Mouse (Mus musculus) liver, postnatal 0 days (tissue): ENCODE data around the gene Grid1. TPM values are rescaled to one million over a fixed set of nuclear protein-coding genes. Genes with fewer than 3 reads are reported as not detected.
A peak's percentile ranks its signal among the peaks of the same experiment; 100 is the strongest.

Experiments used
- ATAC-seq: fragments of 200-750 bp; cut with Nextera tagmentation; 2 replicates; pipeline ENCODE4 v1.8.0; 2017; ENCODE audit warnings: mild to moderate bottlenecking, moderate library complexity
- DNase-seq: peaks from one replicate; pipeline ENCODE4 v3.0.0-alpha.2; 2016
- H3K27ac ChIP-seq: fragments of 300-500 bp; sonication (generic); 2 replicates; pipeline ENCODE4 v1.5.1; 2014; ENCODE audit warnings: antibody characterized with exemption, moderate library complexity, mild to moderate bottlenecking, low read depth
- H3K27me3 ChIP-seq: fragments of 300-500 bp; sonication (generic); 2 replicates; pipeline ENCODE4 v1.6.1; 2014; ENCODE audit warnings: low read length, control low read depth, mixed read lengths; ENCODE audit not compliant: insufficient read depth
- H3K36me3 ChIP-seq: fragments of 300-500 bp; sonication (generic); replicated peaks from 2 replicates; pipeline ENCODE4 v1.6.1; 2014; ENCODE audit warnings: mild to moderate bottlenecking, control low read depth, low read length, moderate library complexity, mixed read lengths; ENCODE audit not compliant: insufficient read depth
- H3K4me1 ChIP-seq: fragments of 300-500 bp; sonication (generic); 2 replicates; pipeline ENCODE4 v1.6.1; 2014; ENCODE audit warnings: antibody characterized with exemption, mild to moderate bottlenecking, control low read depth; ENCODE audit not compliant: insufficient read depth
- H3K4me2 ChIP-seq: fragments of 300-500 bp; sonication (generic); 2 replicates; pipeline ENCODE4 v1.6.1; 2014; ENCODE audit warnings: low read depth, mild to moderate bottlenecking, low read length, moderate library complexity, mixed read lengths
- H3K4me3 ChIP-seq: fragments of 300-500 bp; sonication (generic); 2 replicates; pipeline ENCODE4 v1.5.1; 2014; ENCODE audit warnings: low read depth, low read length
- H3K9ac ChIP-seq: fragments of 300-500 bp; sonication (generic); replicated peaks from 2 replicates; pipeline ENCODE4 v1.6.1; 2014; ENCODE audit warnings: mild to moderate bottlenecking, moderate library complexity
- H3K9me3 ChIP-seq: fragments of 300-500 bp; sonication (generic); 2 replicates; pipeline ENCODE4 v1.6.1; 2016; ENCODE audit warnings: mild to moderate bottlenecking, control low read depth, low read length, mixed read lengths
- CTCF ChIP-seq: sonication (generic); IDR thresholded peaks from 2 replicates; pipeline ENCODE4 v1.5.1; 2016; ENCODE audit warnings: antibody characterized with exemption, low read depth
- EP300 ChIP-seq: IDR thresholded peaks from 2 replicates; pipeline ENCODE4 v1.6.1; 2016; ENCODE audit warnings: antibody characterized with exemption, low read depth, mild to moderate bottlenecking
- WGBS: fragments of 180-500 bp; shearing (Covaris S2); extraction: QIAGEN DNeasy Blood & Tissue Kit; methylation state at CpG from one replicate; pipeline ENCODE4 v1.1.7; 2014; ENCODE audit not compliant: insufficient replicate concordance; 5-methylcytosine and 5-hydroxymethylcytosine counted together
- microRNA counts: library from miRNA; unstranded; fragments of <30 nt; microRNA quantifications from one replicate; lab custom pipeline; 2015
- microRNA-seq: library from miRNA; unstranded; fragments of <30 nt; microRNA quantifications from one replicate; pipeline ENCODE4, GENCODE M21; 2016
- polyA plus RNA-seq: library from polyadenylated mRNA; unstranded; fragments of >200 nt; fragmentation: Nextera tagmentation; extraction: Ambion mirVana; gene quantifications from 2 replicates; pipeline ENCODE4 v1.2.1, GENCODE M21; 2015

The Grid1 gene
- polyA plus RNA-seq, 1 experiment from 2014 or later = not detected

DNA sequence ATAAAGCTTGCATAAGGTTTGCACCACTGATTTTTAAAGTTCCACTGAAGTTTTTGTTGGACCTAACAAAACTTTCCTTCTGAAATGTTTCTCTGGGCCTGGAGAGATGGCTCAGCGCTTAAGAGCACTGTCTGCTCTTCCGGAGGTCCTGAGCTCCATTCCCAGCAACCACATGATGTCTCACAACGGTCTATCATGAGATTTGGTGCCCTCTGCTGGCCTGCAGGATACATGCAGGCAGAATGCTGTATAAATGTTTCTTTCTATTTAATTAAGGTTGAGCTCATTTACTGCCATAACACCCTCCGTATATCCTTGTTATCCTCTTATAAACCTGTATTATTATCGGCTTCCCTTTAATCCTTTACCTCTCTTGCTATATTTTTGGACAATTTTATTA is 805.8 kb downstream of the Grid1 start:
- TF ChIP-seq CTCF = peak; percentile 35
- TF ChIP-seq EP300 = no peak
- DNase-seq = no peak
- no peaks in the 10 kb centered on the region for H3K27me3 ChIP-seq
- no peaks in the 10 kb centered on the region for H3K36me3 ChIP-seq
- no peak overlapping the region for H3K9ac ChIP-seq
- H3K9me3 ChIP-seq = no peaks in the 10 kb centered on the region
- WGBS = 75% methylated on average over 5 of the region's 5 CpGs
- H3K4me3 ChIP-seq = no peak overlapping the region
- H3K4me2 ChIP-seq = no peak overlapping the region
- no peak for ATAC-seq
- no peak overlapping the region for H3K27ac ChIP-seq
- H3K4me1 ChIP-seq = no peaks in the 10 kb centered on the region

MicroRNAs encoded within 50 kb of the gene (microRNA counts, 519-probe panel; counts per million panel counts)
- microRNA mmu-miR-346 (lab: Ali Mortazavi, UCI) = not detected

Small RNA genes lying within 50 kb of the gene (microRNA-seq; reads per million reads assigned to microRNA genes)
- gene Mir346 = 5.7 reads per million, percentile 10 among the genes with 10 or more reads in this experiment

Other genes starting within 250 kb of the Grid1 start
- gene Ldb3, start 231.4 kb upstream of the Grid1 start, polyA plus RNA-seq = 0.26 and 3.2 TPM in 2 replicates
- gene Opn4, start 220.0 kb upstream of the Grid1 start, polyA plus RNA-seq = not detected in 2 replicates
- gene Wapl, start 146.2 kb upstream of the Grid1 start, polyA plus RNA-seq = 15.3 TPM in 2 replicates